Mouse (Mus musculus): ENCODE data around the gene Clptm1.

DNA sequence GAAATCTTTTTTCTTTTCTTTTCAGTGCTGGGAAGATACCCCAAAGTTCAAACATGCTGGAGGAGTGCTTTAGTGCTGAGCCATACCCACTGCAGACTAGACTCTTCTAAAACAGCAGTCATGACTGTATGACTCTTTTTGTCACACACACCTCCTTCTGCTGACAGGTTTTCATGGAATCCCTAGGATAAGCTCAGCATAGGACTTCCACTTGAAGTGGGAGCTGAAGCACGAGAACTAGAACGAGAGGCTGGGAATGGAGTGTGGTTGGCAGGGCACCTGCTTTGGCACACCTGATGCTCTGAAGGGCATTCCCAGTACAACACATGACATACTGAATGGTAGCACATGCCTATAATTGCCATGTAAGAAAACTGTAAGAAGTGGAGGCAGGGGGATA lies 12.2 kb downstream of the Clptm1 start:
- TF ChIP-seq CTCF (IDR thresholded peaks at IDR 0.05; ENCODE audit: low read depth) (no peak), EP300 (IDR thresholded peaks at IDR 0.05; ENCODE audit: low read depth) (no peak)

All from liver, embryonic 14.5 days (tissue).